Mouse (Mus musculus) spleen, adult 2 months (tissue): ENCODE data around the gene Haspin.

Experiments used
- CTCF ChIP-seq: fragments of 200-500 bp; IDR thresholded peaks from 2 replicates; pipeline ENCODE4 v1.5.1; 2011; ENCODE audit warnings: mild to moderate bottlenecking, inconsistent platforms; ENCODE audit not compliant: insufficient read depth, insufficient read length, insufficient replicate concordance; ENCODE audit errors: extremely low read depth
- POLR2A ChIP-seq: fragments of 200-500 bp; IDR thresholded peaks from 2 replicates; pipeline ENCODE4 v1.6.1; 2011; ENCODE audit warnings: low read depth, low read length, inconsistent platforms

GRCm38 (mm10) chr11:73168576-73168975 is 30.5 kb upstream of the Haspin start:
- no peak for TF ChIP-seq CTCF
- no peak for TF ChIP-seq POLR2A
